Mouse (Mus musculus) MEL (cell line): ENCODE results near the gene Pemt.

ENCODE experiments used
- CTCF ChIP-seq, 3 experiments: IDR thresholded peaks in 2 of 3; conservative IDR thresholded peaks in 1 of 3; 2 replicates each; pipeline ENCODE4 v1.5.1; 2011 to 2012; ENCODE audit warnings: low read length in 3 of 3, low read depth in 2 of 3, mild to moderate bottlenecking in 2 of 3, improper control_type of control experiment in 1 of 3, inconsistent platforms in 1 of 3, mixed read lengths in 1 of 3, moderate library complexity in 1 of 3; ENCODE audit not compliant: control insufficient read depth in 1 of 3, insufficient read depth in 1 of 3, poor library complexity in 1 of 3, severe bottlenecking in 1 of 3
- POLR2A ChIP-seq, 2 experiments: IDR thresholded peaks; 2 replicates each; pipeline ENCODE4 v1.6.1; 2011 to 2012; ENCODE audit warnings: low read length in 2 of 2, mild to moderate bottlenecking in 2 of 2, control low read depth in 1 of 2, improper control_type of control experiment in 1 of 2, low read depth in 1 of 2, moderate library complexity in 1 of 2; ENCODE audit not compliant: control insufficient read depth in 1 of 2, insufficient read depth in 1 of 2, poor library complexity in 1 of 2
- ZC3H11A ChIP-seq: IDR thresholded peaks from 2 replicates; pipeline ENCODE4 v1.6.1; 2012; ENCODE audit warnings: low read depth, mild to moderate bottlenecking, inconsistent platforms, low read length, improper control_type of control experiment

- TF ChIP-seq CTCF (IDR thresholded peaks at IDR 0.05 in 2 of 3, conservative IDR thresholded peaks at IDR 0.05 in 1 of 3; ENCODE audit: control insufficient read depth in 1 of 3, insufficient read depth in 1 of 3, low read depth in 2 of 3, low read length in 3 of 3, poor library complexity in 1 of 3, severe bottlenecking in 1 of 3): no peak
- TF ChIP-seq POLR2A (IDR thresholded peaks at IDR 0.05; ENCODE audit: control insufficient read depth in 1 of 2, insufficient read depth in 1 of 2, low read depth in 1 of 2, low read length in 2 of 2, poor library complexity in 1 of 2): no peak
- TF ChIP-seq ZC3H11A: no peak
Observed at GRCm38 (mm10) chr11:59975241-59975640, 71.0 kb downstream of the Pemt start.
